Mouse (Mus musculus) urinary bladder, postnatal 14 days (tissue): ENCODE data around the gene Kcnj16.

Experiments
- DNase-seq: peaks from one replicate; pipeline ENCODE4 v3.0.0; 2021; ENCODE audit warnings: low spot score

Gene Kcnj16

GRCm38 (mm10) chr11:110967762-110968135 is at the start of gene Kcnj16:
Kcnj16 (plus strand) TSS chr11:110968033.
- DNase-seq: no peak

- DNase-seq: no peak
Measured at GRCm38 (mm10) chr11:110918808-110919465, 48.9 kb upstream of the Kcnj16 start.

GRCm38 (mm10) chr11:110935699-110936098 is 32.1 kb upstream of the Kcnj16 start:
- DNase-seq: no peak

GRCm38 (mm10) chr11:110942280-110942679 is 25.6 kb upstream of the Kcnj16 start:
- no peak for DNase-seq

GRCm38 (mm10) chr11:110942695-110943135 is 25.1 kb upstream of the Kcnj16 start:
- DNase-seq: no peak

- DNase-seq: no peak
Measured at GRCm38 (mm10) chr11:110956665-110957064, 11.2 kb upstream of the Kcnj16 start.

GRCm38 (mm10) chr11:110961592-110962021 is 6.2 kb upstream of the Kcnj16 start:
- no peak for DNase-seq

GRCm38 (mm10) chr11:110967019-110967761 is 643 bp upstream of the Kcnj16 start:
- DNase-seq: no peak

GRCm38 (mm10) chr11:110968901-110969300 is 1.1 kb downstream of the Kcnj16 start:
- no peak for DNase-seq

GRCm38 (mm10) chr11:110985508-110985907 is 17.7 kb downstream of the Kcnj16 start:
- no peak for DNase-seq

- peak; percentile 7 for DNase-seq
Measured at GRCm38 (mm10) chr11:110985949-110986348, 18.1 kb downstream of the Kcnj16 start.

GRCm38 (mm10) chr11:110993616-110994015 is 25.8 kb downstream of the Kcnj16 start:
- no peak for DNase-seq

- DNase-seq: no peak
Measured at GRCm38 (mm10) chr11:110997211-110997610, 29.4 kb downstream of the Kcnj16 start.

GRCm38 (mm10) chr11:111005103-111005502 is 37.3 kb downstream of the Kcnj16 start:
- DNase-seq: no peak

- no peak for DNase-seq
Measured at GRCm38 (mm10) chr11:111009471-111009870, 41.6 kb downstream of the Kcnj16 start.

GRCm38 (mm10) chr11:111016206-111016605 is 48.4 kb downstream of the Kcnj16 start:
- DNase-seq: no peak

- no peak for DNase-seq
Measured at GRCm38 (mm10) chr11:111020211-111020610, 52.4 kb downstream of the Kcnj16 start.

- DNase-seq: no peak
Measured at GRCm38 (mm10) chr11:111022681-111023281, 54.9 kb downstream of the Kcnj16 start.

- DNase-seq: peak; percentile 48
Measured at GRCm38 (mm10) chr11:111042175-111042574, 74.3 kb downstream of the Kcnj16 start.

GRCm38 (mm10) chr11:111043298-111043697 is 75.5 kb downstream of the Kcnj16 start:
- DNase-seq: no peak

- no peak for DNase-seq
Measured at GRCm38 (mm10) chr11:111054252-111054651, 86.4 kb downstream of the Kcnj16 start.

GRCm38 (mm10) chr11:111054854-111055822 is 87.3 kb downstream of the Kcnj16 start:
- DNase-seq: no peak
